Mouse (Mus musculus) embryo, embryonic 11 days (tissue): ENCODE results near the gene Fancc.
A peak's percentile ranks its signal among the peaks of the same experiment; 100 is the strongest.

Source experiments
- DNase-seq: peaks from one replicate; pipeline ENCODE4 v3.0.0-alpha.2; 2015

The Fancc gene

GRCm38 (mm10) chr13:63286483-63287102 lies 210.5 kb downstream of the Fancc start:
- no peak for DNase-seq

GRCm38 (mm10) chr13:63284748-63285147 lies 212.3 kb downstream of the Fancc start:
- no peak for DNase-seq

GRCm38 (mm10) chr13:63283236-63283635 lies 213.8 kb downstream of the Fancc start:
- no peak for DNase-seq

GRCm38 (mm10) chr13:63281206-63281605 lies 215.9 kb downstream of the Fancc start:
- no peak for DNase-seq

- no peak for DNase-seq
Measured at GRCm38 (mm10) chr13:63280344-63280743, 216.7 kb downstream of the Fancc start.

- no peak for DNase-seq
Measured at GRCm38 (mm10) chr13:63279807-63280206, 217.3 kb downstream of the Fancc start.

- peak; percentile 75 for DNase-seq
Measured at GRCm38 (mm10) chr13:63278796-63279475, 218.1 kb downstream of the Fancc start.

GRCm38 (mm10) chr13:63278141-63278631 lies 218.9 kb downstream of the Fancc start:
- DNase-seq: no peak

GRCm38 (mm10) chr13:63277316-63277715 lies 219.8 kb downstream of the Fancc start:
- no peak for DNase-seq

GRCm38 (mm10) chr13:63276389-63276788 lies 220.7 kb downstream of the Fancc start:
- no peak for DNase-seq

- no peak for DNase-seq
Measured at GRCm38 (mm10) chr13:63274488-63275166, 222.5 kb downstream of the Fancc start.

GRCm38 (mm10) chr13:63273859-63274258 lies 223.2 kb downstream of the Fancc start:
- DNase-seq: no peak

GRCm38 (mm10) chr13:63272602-63273229 lies 224.4 kb downstream of the Fancc start:
- DNase-seq: peak; percentile 85

GRCm38 (mm10) chr13:63272017-63272601 lies 225.0 kb downstream of the Fancc start:
- DNase-seq: no peak

- no peak for DNase-seq
Measured at GRCm38 (mm10) chr13:63270191-63270590, 226.9 kb downstream of the Fancc start.

GRCm38 (mm10) chr13:63268776-63269175 lies 228.3 kb downstream of the Fancc start:
- DNase-seq: no peak

- no peak for DNase-seq
Measured at GRCm38 (mm10) chr13:63268371-63268770, 228.7 kb downstream of the Fancc start.

- DNase-seq: no peak
Measured at GRCm38 (mm10) chr13:63262168-63262957, 234.7 kb downstream of the Fancc start.

- no peak for DNase-seq
Measured at GRCm38 (mm10) chr13:63261676-63262075, 235.4 kb downstream of the Fancc start.

- no peak for DNase-seq
Measured at GRCm38 (mm10) chr13:63260753-63261631, 236.1 kb downstream of the Fancc start.

GRCm38 (mm10) chr13:63260133-63260532 lies 236.9 kb downstream of the Fancc start:
- DNase-seq: no peak
